Mouse (Mus musculus) A20 (cell line): ENCODE measurements at regions not wholly inside any gene's neighbourhood (a gene's known extent, or its start where the extent isn't known, plus 50 kb on each side); places are given as distances from the start of the nearest gene placed in this dataset.

Experiments used
- DNase-seq: peaks from one replicate; pipeline ENCODE4 v3.0.0-alpha.2; 2011; ENCODE audit warnings: low read depth, low spot score

- peak; percentile 67 for DNase-seq
These were observed 351.3 kb downstream of the Nuak1 start for GRCm38 (mm10) chr10:84088799-84089778.

- DNase-seq = no peak
These were observed 346.5 kb downstream of the Nuak1 start for GRCm38 (mm10) chr10:84093919-84094318.

- DNase-seq = no peak
These were observed 343.2 kb downstream of the Nuak1 start for GRCm38 (mm10) chr10:84097196-84097595.

GRCm38 (mm10) chr10:84103985-84104384, 336.4 kb downstream of the Nuak1 start:
- DNase-seq = no peak

- DNase-seq = no peak
These were observed 335.8 kb downstream of the Nuak1 start for GRCm38 (mm10) chr10:84104556-84104955.

GRCm38 (mm10) chr10:84109680-84110371, 330.6 kb downstream of the Nuak1 start:
- DNase-seq = peak; percentile 76

- peak; percentile 86 for DNase-seq
These were observed 329.9 kb downstream of the Nuak1 start for GRCm38 (mm10) chr10:84110372-84110985.

GRCm38 (mm10) chr10:84111502-84111901, 328.9 kb downstream of the Nuak1 start:
- DNase-seq = peak; percentile 95

- DNase-seq = no peak
These were observed 328.5 kb downstream of the Nuak1 start for GRCm38 (mm10) chr10:84111909-84112308.

- no peak for DNase-seq
These were observed 320.3 kb downstream of the Nuak1 start for GRCm38 (mm10) chr10:84119952-84120550.

GRCm38 (mm10) chr10:84137019-84137658, 303.3 kb downstream of the Nuak1 start:
- DNase-seq = no peak

- no peak for DNase-seq
These were observed 297.5 kb downstream of the Nuak1 start for GRCm38 (mm10) chr10:84142741-84143454.

GRCm38 (mm10) chr10:84143674-84144343, 296.6 kb downstream of the Nuak1 start:
- DNase-seq = no peak

GRCm38 (mm10) chr10:84144344-84144687, 296.1 kb downstream of the Nuak1 start:
- no peak for DNase-seq

- DNase-seq = peak; percentile 61
These were observed 293.0 kb downstream of the Nuak1 start for GRCm38 (mm10) chr10:84147305-84147984.

GRCm38 (mm10) chr10:84163752-84164151, 276.6 kb downstream of the Nuak1 start:
- DNase-seq = no peak

- DNase-seq = no peak
These were observed 274.4 kb downstream of the Nuak1 start for GRCm38 (mm10) chr10:84165832-84166567.

GRCm38 (mm10) chr10:84166568-84166905, 273.9 kb downstream of the Nuak1 start:
- peak; percentile 7 for DNase-seq

- no peak for DNase-seq
These were observed 267.5 kb downstream of the Nuak1 start for GRCm38 (mm10) chr10:84172828-84173321.
